ENCODE assay signal across 14 mouse cellular contexts in the genomic region with DNA sequence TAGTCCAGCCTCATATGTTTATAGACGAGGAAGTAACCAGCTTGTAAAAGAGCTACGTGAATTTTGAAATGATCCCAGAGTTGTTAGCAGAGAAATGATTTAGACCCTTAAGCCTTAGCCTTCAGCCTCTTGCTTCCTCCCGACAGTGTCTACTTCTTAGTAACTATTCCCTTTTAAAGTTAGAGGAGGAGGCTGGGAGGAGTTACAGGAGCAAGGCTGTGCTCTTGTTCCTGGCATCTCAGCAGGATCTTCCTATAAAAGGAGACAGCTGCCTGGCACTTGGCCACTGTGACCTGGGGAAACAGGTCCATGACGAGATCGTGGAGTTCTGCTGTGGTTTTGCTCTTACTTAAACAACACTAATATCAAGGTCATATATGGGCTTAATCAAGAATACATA.
A peak's percentile ranks its signal among the peaks of the same experiment; 100 is the strongest.
DNase-seq lines count a peak whose midpoint lies in the region; ATAC-seq lines count a peak whose summit lies in the region.
"Had no signal": no experiment of that assay in that cellular context is flagged by ENCODE, and none has a peak within 500 bp of the region (broad histone marks: within the 10 kb centered on the region; RNA-seq: fewer than 3 reads in every experiment).

No protein-coding gene starts in this region.

- no peaks in the 10 kb centered on the region for H3K27me3 ChIP-seq in kidney, embryonic 15.5 days
- no peaks in the 10 kb centered on the region for H3K27me3 ChIP-seq in intestine, embryonic 15.5 days (replicated peaks)
- no peaks in the 10 kb centered on the region for H3K27me3 ChIP-seq in forebrain, embryonic 16.5 days (replicated peaks; ENCODE audit: control insufficient read depth, insufficient read depth, low read length)
- H3K27me3 ChIP-seq: embryonic facial prominence, embryonic 12.5 days; midbrain, embryonic 12.5 days; neural tube, embryonic 12.5 days had no signal

- ATAC-seq in kidney, embryonic 15.5 days (replicated peaks; ENCODE audit: low FRiP score): no peak
- peak; percentile 39; the same call in 1 of the 2 replicates for ATAC-seq in intestine, embryonic 15.5 days
- ATAC-seq in forebrain, embryonic 16.5 days: no peak
- ATAC-seq: inflammation-experienced regulatory T-cells, adult 6 months had no signal

- no peaks in the 10 kb centered on the region for H3K9me3 ChIP-seq in kidney, embryonic 15.5 days (replicated peaks)
- no peaks in the 10 kb centered on the region for H3K9me3 ChIP-seq in intestine, embryonic 15.5 days
- no peaks in the 10 kb centered on the region for H3K9me3 ChIP-seq in forebrain, embryonic 16.5 days (ENCODE audit: control insufficient read depth, low read length)
- H3K9me3 ChIP-seq: embryonic facial prominence, embryonic 12.5 days; midbrain, embryonic 12.5 days; neural tube, embryonic 12.5 days had no signal

- H3K4me2 ChIP-seq in kidney, embryonic 15.5 days: no peak overlapping the region
- H3K4me2 ChIP-seq in intestine, embryonic 15.5 days (replicated peaks): no peak overlapping the region
- no peak overlapping the region for H3K4me2 ChIP-seq in forebrain, embryonic 16.5 days (ENCODE audit: low read length)
- H3K4me2 ChIP-seq: embryonic facial prominence, embryonic 12.5 days; lung, embryonic 14.5 days; midbrain, embryonic 12.5 days; neural tube, embryonic 12.5 days had no signal

- H3K9ac ChIP-seq in kidney, embryonic 15.5 days: no peak overlapping the region
- H3K9ac ChIP-seq in intestine, embryonic 15.5 days: no peak overlapping the region
- no peak overlapping the region for H3K9ac ChIP-seq in forebrain, embryonic 16.5 days (replicated peaks; ENCODE audit: low read depth, low read length)
- H3K9ac ChIP-seq: embryonic facial prominence, embryonic 12.5 days; lung, embryonic 14.5 days; midbrain, embryonic 12.5 days; neural tube, embryonic 12.5 days had no signal

- no peak overlapping the region for H3K4me3 ChIP-seq in kidney, embryonic 15.5 days (replicated peaks)
- no peak overlapping the region for H3K4me3 ChIP-seq in intestine, embryonic 15.5 days (replicated peaks)
- H3K4me3 ChIP-seq in forebrain, embryonic 16.5 days (replicated peaks; ENCODE audit: low read length): no peak overlapping the region
- H3K4me3 ChIP-seq: embryonic facial prominence, embryonic 12.5 days; midbrain, embryonic 12.5 days; neural tube, embryonic 12.5 days had no signal

- H3K36me3 ChIP-seq in kidney, embryonic 15.5 days: no peaks in the 10 kb centered on the region
- no peaks in the 10 kb centered on the region for H3K36me3 ChIP-seq in intestine, embryonic 15.5 days
- H3K36me3 ChIP-seq in forebrain, embryonic 16.5 days (ENCODE audit: control insufficient read depth, insufficient read depth): no peaks in the 10 kb centered on the region
- H3K36me3 ChIP-seq: embryonic facial prominence, embryonic 12.5 days; midbrain, embryonic 12.5 days; neural tube, embryonic 12.5 days had no signal

- 0 out of 2 replicates have a peak, but pooled peaks cover 10% of the 10 kb centered on the region for H3K4me1 ChIP-seq in kidney, embryonic 15.5 days
- 0 out of 2 replicates have a peak, but pooled peaks cover 2% of the 10 kb centered on the region for H3K4me1 ChIP-seq in intestine, embryonic 15.5 days (replicated peaks)
- no peaks in the 10 kb centered on the region for H3K4me1 ChIP-seq in forebrain, embryonic 16.5 days (replicated peaks; ENCODE audit: control insufficient read depth, insufficient read depth, low read length)
- H3K4me1 ChIP-seq: embryonic facial prominence, embryonic 12.5 days; midbrain, embryonic 12.5 days; neural tube, embryonic 12.5 days had no signal

- H3K27ac ChIP-seq in kidney, embryonic 15.5 days: no peak overlapping the region
- H3K27ac ChIP-seq in intestine, embryonic 15.5 days: no peak overlapping the region
- no peak overlapping the region for H3K27ac ChIP-seq in forebrain, embryonic 16.5 days (ENCODE audit: low read length)
- H3K27ac ChIP-seq: embryonic facial prominence, embryonic 12.5 days; midbrain, embryonic 12.5 days; neural tube, embryonic 12.5 days had no signal

- 37% methylated on average over 5 of the region's 5 CpGs for WGBS in kidney, embryonic 15.5 days
- WGBS in intestine, embryonic 15.5 days: 33% methylated on average over 5 of the region's 5 CpGs
- 66% methylated on average over 5 of the region's 5 CpGs for WGBS in forebrain, embryonic 16.5 days

- DNase-seq in kidney, adult 11 months: peak; percentile 26
- peak; percentile 64 to 65 for DNase-seq in kidney, postnatal 25 days
- DNase-seq in urinary bladder, postnatal 25 days (ENCODE audit: low spot score): peak; percentile 38
- no peak for DNase-seq in lung, postnatal 14 days
- DNase-seq in lung, postnatal 25 days (ENCODE audit: low spot score): no peak
- DNase-seq: lung, embryonic 14.5 days; thymus, postnatal 36 days had no signal

Comparison
In these comparisons a context has a peak if more than half of its experiments do, and no peak if none do; other contexts are left out.
1. DNase-seq: peak in kidney, adult 11 months (single experiment), kidney, postnatal 25 days (2 of 2) and urinary bladder, postnatal 25 days (single experiment); none in lung, postnatal 14 days (single experiment) and lung, postnatal 25 days (single experiment).